Mouse (Mus musculus) left cerebral cortex, postnatal 36 days (tissue): ENCODE results near the gene Lpp. TPM values are rescaled to one million over a fixed set of nuclear protein-coding genes. Genes with fewer than 3 reads are reported as not detected.

Source experiments
- DNase-seq, 2 experiments: peaks; one replicate each; pipeline ENCODE4 v3.0.0; 2021 to 2022; ENCODE audit warnings: low spot score in 2 of 2, mixed read lengths in 1 of 2
- intact Hi-C: fragments of 180-260 bp; cut with DNase I; formaldehyde crosslinking; loops from one replicate; pipeline ENCODE4 v1.15.1; 2025
- total RNA-seq, 2 experiments: library from RNA; stranded (reverse); gene quantifications; 2 replicates each; pipeline ENCODE4 v1.2.3; 2021

The Lpp gene
- total RNA-seq, 2 experiments from 2014 or later: 4.4 to 7.8 TPM

- intact Hi-C loops: no loop called here
These were observed 526.2 kb downstream of the Lpp start for GRCm38 (mm10) chr16:24919349-24920012.

GRCm38 (mm10) chr16:24930070-24930469, 536.8 kb downstream of the Lpp start:
- intact Hi-C loops: no loop called here
- DNase-seq: no peak

More at GRCm38 (mm10) chr16:24919349-24920012, 526.2 kb downstream of the Lpp start:
- no peak for DNase-seq

- no peak for DNase-seq
- intact Hi-C loops: no loop called here
These were observed 537.3 kb downstream of the Lpp start for GRCm38 (mm10) chr16:24930621-24931020.

GRCm38 (mm10) chr16:24932816-24933215, 539.5 kb downstream of the Lpp start:
- DNase-seq: no peak
- intact Hi-C loops: no loop called here

DNA sequence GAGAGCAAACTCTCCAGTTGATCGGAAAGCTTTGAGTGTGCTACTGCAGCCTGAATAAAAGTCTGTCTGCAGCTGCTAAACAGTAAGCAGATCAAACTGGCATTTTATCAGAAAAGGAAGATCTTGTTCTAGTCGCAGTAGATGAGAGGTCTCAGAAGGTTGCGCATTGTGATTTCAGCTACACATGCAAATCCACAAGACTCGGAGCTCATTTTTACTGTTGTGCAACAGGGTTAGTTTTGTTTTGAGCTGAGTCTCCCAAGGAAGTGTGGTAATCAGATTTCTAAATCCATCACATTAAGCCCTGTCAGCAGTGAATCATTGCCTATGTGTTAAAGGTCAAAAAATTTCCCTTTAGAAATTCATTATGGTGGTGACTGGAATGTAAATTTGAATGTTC, 540.4 kb downstream of the Lpp start:
- no peak for DNase-seq
- intact Hi-C loops: no loop called here

DNA sequence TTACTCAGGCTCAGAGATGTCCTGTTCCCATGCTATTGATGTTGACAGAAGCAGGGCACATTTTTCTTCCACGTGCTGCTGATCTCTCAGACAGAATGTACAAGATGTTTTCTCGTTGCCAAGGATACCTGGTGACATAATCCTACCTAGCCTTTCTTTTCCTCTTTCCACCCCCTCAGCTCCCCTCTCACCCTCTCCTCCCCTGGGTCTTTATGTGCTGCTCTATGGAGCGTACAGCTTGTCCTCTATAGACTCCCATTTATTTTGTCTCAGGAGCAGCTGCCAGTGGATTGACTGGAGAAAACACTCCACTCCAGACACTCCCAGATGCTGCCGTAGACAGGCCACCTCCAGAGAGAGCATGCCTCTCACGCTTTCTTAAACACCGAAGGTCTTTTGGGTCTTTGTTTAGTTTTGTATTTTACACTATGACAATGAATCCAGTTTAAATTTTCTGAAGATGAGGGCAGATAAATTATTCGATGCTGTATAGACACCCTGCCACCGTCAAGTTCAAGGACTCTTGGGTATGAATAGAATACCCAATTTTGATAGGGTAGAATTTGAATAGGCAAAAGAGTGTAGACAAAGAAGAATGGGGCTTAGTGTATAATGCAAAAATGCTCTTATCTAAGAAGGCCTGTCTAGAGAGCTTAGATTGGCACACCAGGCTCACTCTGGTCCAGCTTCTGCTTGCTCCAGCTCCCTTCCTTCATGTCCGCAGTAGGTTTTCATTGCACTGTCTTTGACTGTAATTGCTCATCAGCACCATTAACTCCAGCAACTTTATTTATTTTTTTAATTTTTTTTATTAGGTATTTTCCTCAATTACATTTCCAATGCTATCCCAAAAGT, 548.2 kb downstream of the Lpp start:
- no peak for DNase-seq
- intact Hi-C loops: no loop called here

- DNase-seq: no peak
- intact Hi-C loops: no loop called here
These were observed 550.4 kb downstream of the Lpp start for GRCm38 (mm10) chr16:24943486-24944261.

GRCm38 (mm10) chr16:24946356-24946755, 553.0 kb downstream of the Lpp start:
- intact Hi-C loops: no loop called here
- no peak for DNase-seq

DNA sequence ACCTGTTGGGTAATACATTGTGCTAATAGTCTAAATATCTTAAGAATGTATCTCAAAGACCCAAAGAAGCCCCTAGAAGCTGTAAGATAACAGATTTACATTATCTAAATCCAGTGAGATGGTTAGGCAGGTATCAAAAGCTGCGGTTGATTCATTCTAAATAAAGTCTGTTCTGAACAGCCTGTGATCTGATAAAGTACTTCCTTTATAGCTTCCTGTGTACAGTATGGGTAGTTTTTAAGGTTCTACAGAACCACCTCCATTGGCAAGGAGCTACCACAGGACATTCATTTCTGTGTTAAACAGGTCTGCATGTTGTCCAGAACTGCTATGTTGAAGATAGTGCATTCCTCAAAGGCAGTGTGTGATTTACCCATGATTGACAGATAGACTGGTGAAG, 554.2 kb downstream of the Lpp start:
- intact Hi-C loops: no loop called here
- DNase-seq: no peak

DNA sequence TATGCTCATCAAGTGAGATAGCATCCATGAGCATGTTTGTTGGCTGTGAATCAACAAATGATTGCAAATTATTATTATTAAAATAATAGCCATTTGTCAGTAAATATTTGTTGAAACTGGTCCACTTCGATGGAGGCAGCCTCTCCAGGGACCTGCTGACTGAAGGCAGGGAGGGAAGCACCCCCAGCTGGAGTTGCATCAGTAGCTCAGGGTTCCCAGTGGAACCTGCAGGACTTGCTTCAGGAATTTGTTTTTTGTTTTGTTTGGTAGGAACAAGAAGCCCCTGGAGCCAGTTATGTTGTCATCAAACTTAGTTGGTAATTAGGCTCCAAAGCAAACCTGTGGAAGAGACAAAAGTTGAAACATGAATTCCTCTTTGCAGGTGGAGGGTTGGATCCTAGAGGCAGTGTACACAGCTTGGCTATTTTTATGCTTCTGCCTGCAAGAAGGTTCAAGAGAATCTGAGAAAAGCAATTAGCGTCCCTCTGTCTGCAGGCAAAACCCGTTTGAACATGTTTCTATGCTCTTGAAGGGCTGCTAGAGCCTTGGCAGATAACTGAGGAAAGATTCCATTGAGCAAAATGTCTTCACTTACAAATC, 554.9 kb downstream of the Lpp start:
- DNase-seq: no peak
- intact Hi-C loops: no loop called here

- intact Hi-C loops: no loop called here
- no peak for DNase-seq
These were observed 556.0 kb downstream of the Lpp start for GRCm38 (mm10) chr16:24949265-24949664.

GRCm38 (mm10) chr16:24950112-24950743, 556.9 kb downstream of the Lpp start:
- no peak for DNase-seq
- intact Hi-C loops: no loop called here

- intact Hi-C loops: no loop called here
- DNase-seq: no peak
These were observed 558.6 kb downstream of the Lpp start for GRCm38 (mm10) chr16:24951909-24952308.

DNA sequence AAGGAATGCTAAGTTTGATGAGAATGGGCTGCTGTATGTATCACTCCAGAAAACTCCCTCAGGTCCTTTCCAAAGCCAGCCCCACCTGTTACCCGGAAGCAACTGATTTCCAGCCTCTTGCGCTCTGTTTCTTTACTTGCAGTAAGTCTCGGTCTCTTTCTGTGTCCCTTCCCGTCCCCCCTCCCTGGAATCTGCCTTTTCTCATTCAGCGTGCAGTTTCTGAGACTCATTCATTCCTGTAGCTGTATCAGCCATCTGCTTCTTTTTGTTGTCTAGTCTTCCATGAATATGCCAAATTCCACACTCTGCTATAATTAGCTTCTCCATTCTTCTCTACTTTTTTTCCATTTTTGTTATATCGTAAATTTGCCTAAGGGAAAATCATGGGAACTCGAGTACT, 561.7 kb downstream of the Lpp start:
- intact Hi-C loops: no loop called here
- DNase-seq: no peak

GRCm38 (mm10) chr16:24958661-24959060, 565.4 kb downstream of the Lpp start:
- no peak for DNase-seq
- intact Hi-C loops: no loop called here

- DNase-seq: peak in 1 of 2 experiments; percentile 11
- intact Hi-C loops: loop anchor here (10.0 kb wide), 1 partner anchor 294 kb away; no protein-coding TSS in a partner anchor
These were observed 567.8 kb downstream of the Lpp start for GRCm38 (mm10) chr16:24960901-24961806.

DNA sequence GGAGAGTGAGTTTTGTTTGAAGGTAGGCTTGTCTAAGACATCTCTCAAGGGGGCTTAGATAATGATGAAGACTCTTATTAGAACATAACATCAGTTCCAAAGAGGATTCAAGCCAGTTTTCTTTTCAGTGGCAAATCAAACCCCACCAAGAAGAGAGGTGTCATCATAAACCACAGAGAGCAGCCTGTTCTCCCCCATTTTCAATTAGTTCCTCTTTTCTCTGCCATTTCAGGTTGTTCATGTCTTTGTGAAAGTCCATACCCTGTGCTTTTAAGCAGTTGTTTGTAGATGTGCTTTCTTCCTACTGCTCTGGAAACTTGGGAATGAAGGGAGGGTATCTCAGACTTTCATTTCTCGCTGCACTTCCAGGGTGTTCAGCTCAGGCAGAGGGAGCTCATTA, 571.0 kb downstream of the Lpp start:
- intact Hi-C loops: loop anchor here (10.0 kb wide), 1 partner anchor 290 kb away; no protein-coding TSS in a partner anchor
- DNase-seq: no peak

- DNase-seq: no peak
- intact Hi-C loops: loop anchor here (10.0 kb wide), 1 partner anchor 290 kb away; no protein-coding TSS in a partner anchor
These were observed 571.8 kb downstream of the Lpp start for GRCm38 (mm10) chr16:24965091-24965490.
